Mouse (Mus musculus) thymus, postnatal 4 days (tissue): ENCODE data around the gene Rbsn.

Source experiments
- DNase-seq: peaks from one replicate; pipeline ENCODE4 v3.0.0; 2021

Gene Rbsn

DNA sequence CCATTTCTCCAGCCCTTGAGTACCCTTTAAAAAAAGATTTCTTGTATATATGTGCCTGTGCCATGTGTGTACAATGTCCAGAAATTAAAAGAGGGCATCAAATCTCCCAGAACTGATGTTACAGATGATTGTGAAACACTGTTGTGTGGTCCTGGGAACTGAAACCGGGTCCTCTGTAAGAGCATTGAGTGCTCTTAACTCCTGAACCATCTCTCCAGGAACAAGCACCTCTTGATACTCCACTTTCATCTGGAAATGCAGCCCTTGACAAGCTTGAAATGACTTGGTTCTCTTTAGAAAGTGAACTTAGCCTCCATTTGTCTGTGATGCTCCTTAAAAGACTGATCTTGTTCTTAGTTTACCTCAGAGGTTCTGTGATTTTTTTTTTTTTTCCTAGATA is 52.0 kb downstream of the Rbsn start:
- no peak for DNase-seq

DNA sequence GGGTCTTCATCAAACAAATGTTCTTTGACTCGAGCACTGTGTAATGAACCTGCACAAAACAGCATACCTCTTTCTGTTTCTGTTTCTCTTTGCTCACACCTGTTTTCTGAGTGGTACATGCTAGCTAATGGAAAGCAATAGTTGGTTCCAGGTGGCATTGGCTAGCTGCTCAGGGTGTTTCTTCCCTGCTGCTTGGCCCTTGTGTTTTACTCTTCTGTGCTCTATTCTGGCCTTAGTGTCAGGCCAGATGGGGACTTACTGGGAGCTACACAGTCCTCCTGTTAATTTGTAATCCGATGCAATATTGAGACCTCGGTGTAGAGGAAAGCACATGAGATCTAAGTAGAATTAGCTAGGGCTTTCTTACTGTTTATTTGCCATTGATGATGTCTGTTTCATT is 55.9 kb downstream of the Rbsn start:
- DNase-seq = no peak

DNA sequence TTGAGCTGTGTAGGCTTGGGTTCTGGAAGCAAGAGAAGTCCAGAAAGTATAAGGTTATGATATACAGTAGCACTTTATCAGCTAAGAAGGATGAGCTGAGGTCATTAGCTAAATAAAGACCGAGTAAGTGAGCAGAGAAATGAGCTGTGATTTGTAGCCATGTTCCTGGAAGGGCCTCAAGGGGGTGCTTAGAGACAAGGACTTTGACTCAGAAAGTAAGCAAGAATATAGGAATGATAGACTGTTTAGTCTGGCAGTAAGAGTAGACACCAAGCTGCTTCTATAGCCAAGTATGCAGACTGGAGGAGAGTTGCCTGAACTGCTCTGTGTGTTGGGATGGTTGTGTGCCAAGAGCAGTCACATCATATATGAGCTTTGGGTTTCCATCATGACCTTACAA is 61.0 kb downstream of the Rbsn start:
- no peak for DNase-seq

DNA sequence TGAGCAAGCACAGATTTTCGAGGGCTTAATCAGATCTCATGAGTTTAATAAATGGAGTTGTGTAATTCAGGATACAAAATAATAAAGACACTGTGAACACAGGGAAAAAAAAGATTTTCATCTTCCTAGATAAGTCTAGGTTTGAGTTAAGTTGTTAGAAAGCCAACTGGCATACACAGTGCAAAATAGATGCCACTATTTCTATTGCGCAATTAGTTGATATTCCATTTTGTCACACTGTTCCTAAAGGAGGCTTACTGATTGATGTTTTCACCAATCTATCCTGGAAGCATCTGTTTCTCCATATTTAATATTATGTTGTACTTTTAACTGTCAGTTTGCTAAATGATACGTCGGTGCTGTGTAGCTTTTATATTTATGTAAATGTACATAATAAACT is 68.8 kb downstream of the Rbsn start:
- DNase-seq = no peak
